Mouse (Mus musculus) hindbrain, embryonic 15.5 days (tissue): ENCODE measurements around the gene Lbx2. TPM values are rescaled to one million over a fixed set of nuclear protein-coding genes. Genes with fewer than 3 reads are reported as not detected.

ENCODE experiments used
- ATAC-seq: fragments of 200-750 bp; cut with Nextera tagmentation; 2 replicates; pipeline ENCODE4 v1.8.0; 2017; ENCODE audit warnings: low read depth, moderate number of reproducible peaks, moderate TSS enrichment; ENCODE audit not compliant: low FRiP score
- H3K27ac ChIP-seq: fragments of 300-500 bp; sonication (generic); replicated peaks from 2 replicates; pipeline ENCODE4 v1.5.1; 2015; ENCODE audit warnings: mild to moderate bottlenecking, inconsistent platforms
- H3K27me3 ChIP-seq: fragments of 300-500 bp; sonication (generic); 2 replicates; pipeline ENCODE4 v1.6.1; 2015; ENCODE audit warnings: control low read depth, inconsistent platforms
- H3K36me3 ChIP-seq: fragments of 300-500 bp; sonication (generic); 2 replicates; pipeline ENCODE4 v1.6.1; 2015; ENCODE audit warnings: control low read depth, inconsistent platforms
- H3K4me1 ChIP-seq: fragments of 300-500 bp; sonication (generic); replicated peaks from 2 replicates; pipeline ENCODE4 v1.6.1; 2015; ENCODE audit warnings: control low read depth, inconsistent platforms
- H3K4me2 ChIP-seq: fragments of 300-500 bp; sonication (generic); 2 replicates; pipeline ENCODE4 v1.6.1; 2015; ENCODE audit warnings: moderate library complexity, mild to moderate bottlenecking, inconsistent platforms
- H3K4me3 ChIP-seq: fragments of 300-500 bp; sonication (generic); 2 replicates; pipeline ENCODE4 v1.5.1; 2015; ENCODE audit warnings: mild to moderate bottlenecking, inconsistent platforms
- H3K9ac ChIP-seq: fragments of 300-500 bp; sonication (generic); 2 replicates; pipeline ENCODE4 v1.6.1; 2015; ENCODE audit warnings: inconsistent platforms
- H3K9me3 ChIP-seq: fragments of 300-500 bp; sonication (generic); 2 replicates; pipeline ENCODE4 v1.6.1; 2016; ENCODE audit warnings: control low read depth, inconsistent platforms
- WGBS: fragments of 180-500 bp; shearing (Covaris S2); methylation state at CpG from one replicate; pipeline ENCODE4 v1.1.7; 2015; 5-methylcytosine and 5-hydroxymethylcytosine counted together
- polyA plus RNA-seq: library from polyadenylated mRNA; unstranded; fragments of >200 nt; fragmentation: Nextera tagmentation; extraction: Ambion mirVana; gene quantifications from 2 replicates; pipeline ENCODE4 v1.2.1, GENCODE M21; 2015

Lbx2 gene
- polyA plus RNA-seq, 1 experiment from 2014 or later = not detected

GRCm38 (mm10) chr6:83077630-83078323 is 8.4 kb upstream of the Lbx2 start, which contains the start of gene Pcgf1:
TSS of gene Pcgf1 (plus strand) at chr6:83077869.
- peaks cover 10% of the 10 kb centered on the region for H3K36me3 ChIP-seq
- under 1% methylated on average over 54 of the region's 54 CpGs for WGBS
- peak within 1 kb of the TSS; percentile 95 for H3K27ac ChIP-seq
- peaks cover 21% of the 10 kb centered on the region for H3K4me1 ChIP-seq
- peaks cover 53% of the 10 kb centered on the region for H3K27me3 ChIP-seq
- H3K4me2 ChIP-seq = peak within 1 kb of the TSS; percentile 95
- no peaks in the 10 kb centered on the region for H3K9me3 ChIP-seq
- peak within 1 kb of the TSS; percentile 70 for H3K9ac ChIP-seq
- peak; percentile 80 for ATAC-seq
- peak within 1 kb of the TSS; percentile 83 for H3K4me3 ChIP-seq

GRCm38 (mm10) chr6:83078324-83078858 is 7.8 kb upstream of the Lbx2 start:
- peaks cover 10% of the 10 kb centered on the region for H3K36me3 ChIP-seq
- peaks cover 21% of the 10 kb centered on the region for H3K4me1 ChIP-seq
- H3K4me2 ChIP-seq = peak overlapping the region; percentile 95
- under 1% methylated on average over 46 of the region's 46 CpGs for WGBS
- H3K27me3 ChIP-seq = peaks cover 55% of the 10 kb centered on the region
- H3K9me3 ChIP-seq = no peaks in the 10 kb centered on the region
- H3K27ac ChIP-seq = peak overlapping the region; percentile 95
- peak; percentile 94 for ATAC-seq
- peak overlapping the region; percentile 83 for H3K4me3 ChIP-seq
- peak overlapping the region; percentile 70 for H3K9ac ChIP-seq

- H3K27me3 ChIP-seq = peaks cover 55% of the 10 kb centered on the region
- peaks cover 21% of the 10 kb centered on the region for H3K4me1 ChIP-seq
- no peak overlapping the region for H3K9ac ChIP-seq
- H3K4me3 ChIP-seq = no peak overlapping the region
- ATAC-seq = no peak
- peaks cover 10% of the 10 kb centered on the region for H3K36me3 ChIP-seq
- no peak overlapping the region for H3K4me2 ChIP-seq
- no peaks in the 10 kb centered on the region for H3K9me3 ChIP-seq
- 97% methylated on average over 5 of the region's 5 CpGs for WGBS
- no peak overlapping the region for H3K27ac ChIP-seq
Measured at GRCm38 (mm10) chr6:83080210-83080609, 6.0 kb upstream of the Lbx2 start.

- H3K27me3 ChIP-seq = peaks cover 67% of the 10 kb centered on the region
- 18% methylated on average over 5 of the region's 5 CpGs for WGBS
Measured at GRCm38 (mm10) chr6:83083497-83083896, 2.7 kb upstream of the Lbx2 start.

GRCm38 (mm10) chr6:83084477-83084876 is 1.7 kb upstream of the Lbx2 start:
- no peak overlapping the region for H3K4me2 ChIP-seq

More at GRCm38 (mm10) chr6:83083497-83083896, 2.7 kb upstream of the Lbx2 start:
- H3K9ac ChIP-seq = no peak overlapping the region
- peaks cover 25% of the 10 kb centered on the region for H3K4me1 ChIP-seq
- no peak overlapping the region for H3K4me3 ChIP-seq
- no peak overlapping the region for H3K4me2 ChIP-seq
- peaks cover 10% of the 10 kb centered on the region for H3K36me3 ChIP-seq
- H3K9me3 ChIP-seq = no peaks in the 10 kb centered on the region
- no peak overlapping the region for H3K27ac ChIP-seq
- no peak for ATAC-seq

GRCm38 (mm10) chr6:83087205-83087925 is 1.2 kb downstream of the Lbx2 start:
- no peak overlapping the region for H3K27ac ChIP-seq
- WGBS = 1% methylated on average over 47 of the region's 47 CpGs
- peaks cover 84% of the 10 kb centered on the region for H3K27me3 ChIP-seq
- no peak for ATAC-seq
- no peaks in the 10 kb centered on the region for H3K36me3 ChIP-seq
- peak overlapping the region; percentile 37 for H3K4me2 ChIP-seq
- peaks cover 12% of the 10 kb centered on the region for H3K4me1 ChIP-seq
- peak overlapping the region; percentile 1; the same call in 1 of the 2 replicates for H3K4me3 ChIP-seq
- no peaks in the 10 kb centered on the region for H3K9me3 ChIP-seq
- H3K9ac ChIP-seq = no peak overlapping the region

More at GRCm38 (mm10) chr6:83084477-83084876, 1.7 kb upstream of the Lbx2 start:
- no peak overlapping the region for H3K9ac ChIP-seq
- WGBS = 3% methylated on average over 6 of the region's 6 CpGs
- no peak for ATAC-seq
- H3K36me3 ChIP-seq = peaks cover 10% of the 10 kb centered on the region
- no peak overlapping the region for H3K27ac ChIP-seq
- H3K4me1 ChIP-seq = peaks cover 17% of the 10 kb centered on the region
- H3K27me3 ChIP-seq = peaks cover 74% of the 10 kb centered on the region
- no peak overlapping the region for H3K4me3 ChIP-seq
- no peaks in the 10 kb centered on the region for H3K9me3 ChIP-seq

- H3K27ac ChIP-seq = no peak overlapping the region
- H3K27me3 ChIP-seq = peaks cover 79% of the 10 kb centered on the region
- no peaks in the 10 kb centered on the region for H3K36me3 ChIP-seq
- peaks cover 12% of the 10 kb centered on the region for H3K4me1 ChIP-seq
- 0 out of 2 replicates have a peak overlapping the region, but pooled peaks have one; percentile 1 for H3K4me3 ChIP-seq
- peak overlapping the region; percentile 37 for H3K4me2 ChIP-seq
- 2% methylated on average over 9 of the region's 9 CpGs for WGBS
- no peak for ATAC-seq
- no peak overlapping the region for H3K9ac ChIP-seq
- H3K9me3 ChIP-seq = no peaks in the 10 kb centered on the region
Measured at GRCm38 (mm10) chr6:83087926-83088260, 1.7 kb downstream of the Lbx2 start.

- Histone ChIP-seq H3K36me3 (no peaks in the 10 kb centered on the region), H3K27me3 (peaks cover 34% of the 10 kb centered on the region), H3K27ac (no peak overlapping the region), H3K9ac (no peak overlapping the region), H3K9me3 (no peaks in the 10 kb centered on the region), H3K4me1 (peaks cover 5% of the 10 kb centered on the region; the same call in 1 of the 2 replicates), H3K4me2 (no peak overlapping the region), H3K4me3 (no peak overlapping the region)
- WGBS = 51% methylated on average over 6 of the region's 6 CpGs
- no peak for ATAC-seq
Measured at GRCm38 (mm10) chr6:83092416-83093127, 6.4 kb downstream of the Lbx2 start.

- 41% methylated on average over 6 of the region's 6 CpGs for WGBS
- no peak overlapping the region for H3K4me2 ChIP-seq
- H3K9me3 ChIP-seq = no peaks in the 10 kb centered on the region
- no peak for ATAC-seq
- no peaks in the 10 kb centered on the region for H3K36me3 ChIP-seq
- no peak overlapping the region for H3K9ac ChIP-seq
- peaks cover 8% of the 10 kb centered on the region for H3K27me3 ChIP-seq
- no peak overlapping the region for H3K4me3 ChIP-seq
- H3K27ac ChIP-seq = no peak overlapping the region
- 0 out of 2 replicates have a peak, but pooled peaks cover 4% of the 10 kb centered on the region for H3K4me1 ChIP-seq
Measured at GRCm38 (mm10) chr6:83095968-83096367, 9.8 kb downstream of the Lbx2 start.

- no peak for ATAC-seq
- whole genome bisulfite sequencing = 76% methylated on average over 2 of the region's 2 CpGs
- Histone ChIP-seq H3K4me3 (no peak overlapping the region), H3K4me1 (peaks cover 18% of the 10 kb centered on the region), H3K27me3 (peaks cover 4% of the 10 kb centered on the region; the same call in 1 of the 2 replicates), H3K27ac (no peak overlapping the region), H3K9me3 (no peaks in the 10 kb centered on the region), H3K36me3 (no peaks in the 10 kb centered on the region), H3K4me2 (no peak overlapping the region), H3K9ac (no peak overlapping the region)
Measured at GRCm38 (mm10) chr6:83098411-83098810, 12.2 kb downstream of the Lbx2 start.

GRCm38 (mm10) chr6:83101316-83101687 is 15.1 kb downstream of the Lbx2 start, which contains the start of the genes Ccdc142 and Gm42688:
TSS of gene Ccdc142 (plus strand) at chr6:83101601.
TSS of gene Gm42688 (plus strand) at chr6:83101617.
- Histone ChIP-seq H3K4me2 (peak within 1 kb of the TSS; percentile 95), H3K27me3 (peaks cover 4% of the 10 kb centered on the region; the same call in 1 of the 2 replicates), H3K4me3 (peak within 1 kb of the TSS; percentile 62), H3K27ac (peak within 1 kb of the TSS; percentile 86), H3K9ac (peak within 1 kb of the TSS; percentile 80), H3K36me3 (no peaks in the 10 kb centered on the region), H3K9me3 (no peaks in the 10 kb centered on the region), H3K4me1 (peaks cover 21% of the 10 kb centered on the region)
- peak; percentile 91 for ATAC-seq
- WGBS = under 1% methylated on average over 25 of the region's 25 CpGs
